In genomic region chr1:179326262-179326964, GRCm38 (mm10) we compare ENCODE assay signal across 10 mouse cellular contexts.
A peak's percentile ranks its signal among the peaks of the same experiment; 100 is the strongest.
DNase-seq lines count a peak whose midpoint lies in the region; ATAC-seq and TF ChIP-seq lines count a peak whose summit lies in the region.
"Had no signal": no experiment of that assay in that cellular context is flagged by ENCODE, and none has a peak within 500 bp of the region (broad histone marks: within the 10 kb centered on the region; RNA-seq: fewer than 3 reads in every experiment).

No protein-coding gene starts in this region.

- H3K27me3 ChIP-seq in forebrain, postnatal 0 days (ENCODE audit: insufficient read depth, low read length), result no peaks in the 10 kb centered on the region
- no peaks in the 10 kb centered on the region for H3K27me3 ChIP-seq in neural tube, embryonic 14.5 days (ENCODE audit: control insufficient read depth, insufficient read depth, low read length)
- H3K27me3 ChIP-seq: limb, embryonic 15.5 days had no signal

- TF ChIP-seq POLR2A in lung, adult 2 months (IDR thresholded peaks at IDR 0.05; ENCODE audit: borderline replicate concordance, extremely low read depth, low read depth, low read length), result no peak

- peak; percentile 95 for ATAC-seq in forebrain, postnatal 0 days
- ATAC-seq in neural tube, embryonic 14.5 days (ENCODE audit: low read depth), result peak; percentile 88
- ATAC-seq: intestine, postnatal 0 days had no signal

- peak overlapping the region; percentile 9; the same call in 1 of the 2 replicates for H3K4me2 ChIP-seq in forebrain, postnatal 0 days (ENCODE audit: low read depth)
- H3K4me2 ChIP-seq in neural tube, embryonic 14.5 days (ENCODE audit: low read depth, low read length), result no peak overlapping the region
- H3K4me2 ChIP-seq: limb, embryonic 15.5 days had no signal

- no peaks in the 10 kb centered on the region for H3K36me3 ChIP-seq in forebrain, postnatal 0 days (ENCODE audit: insufficient read depth)
- H3K36me3 ChIP-seq in neural tube, embryonic 14.5 days (ENCODE audit: control insufficient read depth, insufficient read depth, low read length), result no peaks in the 10 kb centered on the region
- H3K36me3 ChIP-seq: limb, embryonic 15.5 days had no signal

- DNase-seq in cerebellum, postnatal 10 days, result peak; percentile 54 to 74
- no peak for DNase-seq in cerebellum, postnatal 25 days
- peak; percentile 79 for DNase-seq in forebrain, postnatal 0 days
- peak; percentile 72 for DNase-seq in layer of hippocampus, adult 9-11 months
- no peak for DNase-seq in lung, adult 2 months
- DNase-seq in B cell, adult 2 months, result no peak
- no peak for DNase-seq in thymus, postnatal 4 days

- 67% methylated on average over 9 of the region's 9 CpGs for WGBS in forebrain, postnatal 0 days
- WGBS in neural tube, embryonic 14.5 days, result 67% methylated on average over 9 of the region's 9 CpGs
- 92% methylated on average over 9 of the region's 9 CpGs for WGBS in lung, adult 2 months

- no peak for TF ChIP-seq CTCF in forebrain, postnatal 0 days (IDR thresholded peaks at IDR 0.05; ENCODE audit: low read depth)
- no peak for TF ChIP-seq CTCF in lung, adult 2 months (IDR thresholded peaks at IDR 0.05; ENCODE audit: insufficient read depth, low read length)

- H3K9ac ChIP-seq in forebrain, postnatal 0 days, result no peak overlapping the region
- H3K9ac ChIP-seq in neural tube, embryonic 14.5 days (replicated peaks; ENCODE audit: low read depth, low read length), result no peak overlapping the region
- H3K9ac ChIP-seq: limb, embryonic 15.5 days had no signal

- H3K4me3 ChIP-seq in forebrain, postnatal 0 days (ENCODE audit: low read depth, low read length), result no peak overlapping the region
- no peak overlapping the region for H3K4me3 ChIP-seq in neural tube, embryonic 14.5 days (ENCODE audit: low read depth, low read length)
- no peak overlapping the region for H3K4me3 ChIP-seq in lung, adult 2 months (replicated peaks; ENCODE audit: extremely low read depth, low read depth, low read length)
- H3K4me3 ChIP-seq: limb, embryonic 15.5 days had no signal

- H3K4me1 ChIP-seq in forebrain, postnatal 0 days (ENCODE audit: insufficient read depth), result peaks cover 3% of the 10 kb centered on the region; the same call in 1 of the 2 replicates
- H3K4me1 ChIP-seq in neural tube, embryonic 14.5 days (ENCODE audit: control insufficient read depth, insufficient read depth, low read length), result peaks cover 17% of the 10 kb centered on the region; the same call in 1 of the 2 replicates
- H3K4me1 ChIP-seq in lung, adult 2 months (ENCODE audit: control insufficient read depth, insufficient read depth, low read length), result no peaks in the 10 kb centered on the region
- H3K4me1 ChIP-seq: limb, embryonic 15.5 days had no signal

- peak overlapping the region; percentile 66; the same call in 1 of the 2 replicates for H3K27ac ChIP-seq in forebrain, postnatal 0 days (ENCODE audit: low read depth, low read length)
- peak overlapping the region; percentile 35 for H3K27ac ChIP-seq in neural tube, embryonic 14.5 days (ENCODE audit: low read depth, low read length)
- H3K27ac ChIP-seq: limb, embryonic 15.5 days had no signal

- H3K9me3 ChIP-seq in forebrain, postnatal 0 days (ENCODE audit: low read length), result no peaks in the 10 kb centered on the region
- no peaks in the 10 kb centered on the region for H3K9me3 ChIP-seq in neural tube, embryonic 14.5 days (ENCODE audit: control insufficient read depth, low read length)
- H3K9me3 ChIP-seq: limb, embryonic 15.5 days had no signal

Comparison
In these comparisons a context has a peak if more than half of its experiments do, and no peak if none do; other contexts are left out.
1. DNase-seq: peak in cerebellum, postnatal 10 days (2 of 2), forebrain, postnatal 0 days (single experiment) and layer of hippocampus, adult 9-11 months (single experiment); none in cerebellum, postnatal 25 days (0 of 2), lung, adult 2 months (single experiment), B cell, adult 2 months (0 of 2) and thymus, postnatal 4 days (single experiment).